Mouse (Mus musculus) frontal cortex, postnatal 36 days (tissue): ENCODE data around the gene Olfr1373.

Experiments
- DNase-seq, 2 experiments: peaks; one replicate each; pipeline ENCODE4 v3.0.0; 2022; ENCODE audit warnings: low spot score in 2 of 2

Olfr1373 gene

GRCm38 (mm10) chr11:52106438-52106837 lies 38.9 kb downstream of the Olfr1373 start:
- no peak for DNase-seq

- no peak for DNase-seq
These were observed 39.3 kb downstream of the Olfr1373 start for GRCm38 (mm10) chr11:52106037-52106436.

- DNase-seq, result no peak
These were observed 39.8 kb downstream of the Olfr1373 start for GRCm38 (mm10) chr11:52105503-52105902.

- no peak for DNase-seq
These were observed 42.4 kb downstream of the Olfr1373 start for GRCm38 (mm10) chr11:52102977-52103376.

GRCm38 (mm10) chr11:52099771-52100219 lies 45.5 kb downstream of the Olfr1373 start:
- DNase-seq, result no peak

- peak; percentile 60 to 69 for DNase-seq
These were observed 46.1 kb downstream of the Olfr1373 start for GRCm38 (mm10) chr11:52099031-52099761.

GRCm38 (mm10) chr11:52098398-52098946 lies 46.9 kb downstream of the Olfr1373 start, which contains the start of gene Ppp2ca:
Gene Ppp2ca (plus strand): TSS chr11:52098681.
- peak; percentile 98 to 99 for DNase-seq

- DNase-seq, result no peak
These were observed 47.7 kb downstream of the Olfr1373 start for GRCm38 (mm10) chr11:52097596-52097995.

GRCm38 (mm10) chr11:52097016-52097415 lies 48.3 kb downstream of the Olfr1373 start:
- DNase-seq, result no peak
